15 mouse cellular contexts compared by ENCODE assay signal in genomic region chr1:193157111-193157492, GRCm38 (mm10). TPM values are rescaled to one million over a fixed set of nuclear protein-coding genes. Genes with fewer than 3 reads are reported as not detected.
DNase-seq lines count a peak whose midpoint lies in the region; ATAC-seq and TF ChIP-seq lines count a peak whose summit lies in the region.
"Had no signal": no experiment of that assay in that cellular context is flagged by ENCODE, and none has a peak within 500 bp of the region (broad histone marks: within the 10 kb centered on the region; RNA-seq: fewer than 3 reads in every experiment).

No protein-coding gene starts in this region.

- H3K4me1 ChIP-seq in heart, embryonic 14.5 days (ENCODE audit: control insufficient read depth in 2 of 2, insufficient read depth in 2 of 2, low read length in 2 of 2), result peaks cover 15 to 26% of the 10 kb centered on the region in 2 experiments; a peak in 3 of 4 replicates
- peaks cover 33% of the 10 kb centered on the region for H3K4me1 ChIP-seq in liver, adult 2 months (ENCODE audit: control insufficient read depth, insufficient read depth, low read length)
- peaks cover 24% of the 10 kb centered on the region for H3K4me1 ChIP-seq in liver, embryonic 11.5 days (replicated peaks; ENCODE audit: control insufficient read depth, insufficient read depth, low read length)
- peaks cover 25% of the 10 kb centered on the region for H3K4me1 ChIP-seq in intestine, embryonic 16.5 days (ENCODE audit: control insufficient read depth, insufficient read depth, low read length)

- H3K9ac ChIP-seq in heart, embryonic 14.5 days (ENCODE audit: low read length), result no peak overlapping the region
- peak overlapping the region; percentile 17 for H3K9ac ChIP-seq in liver, adult 2 months (ENCODE audit: low read depth, low read length)
- H3K9ac ChIP-seq in liver, embryonic 11.5 days (ENCODE audit: low read depth, low read length), result no peak overlapping the region
- peak overlapping the region; percentile 62 for H3K9ac ChIP-seq in intestine, embryonic 16.5 days (ENCODE audit: low read depth, low read length)
- H3K9ac ChIP-seq: midbrain, embryonic 13.5 days had no signal

- peaks cover 11% of the 10 kb centered on the region for H3K27me3 ChIP-seq in heart, embryonic 14.5 days (ENCODE audit: control insufficient read depth, insufficient read depth, low read length)
- no peaks in the 10 kb centered on the region for H3K27me3 ChIP-seq in liver, adult 2 months (ENCODE audit: control insufficient read depth, insufficient read depth, low read length)
- H3K27me3 ChIP-seq in liver, embryonic 11.5 days (replicated peaks; ENCODE audit: control insufficient read depth, insufficient read depth, low read length), result peaks cover 27% of the 10 kb centered on the region
- peaks cover 3% of the 10 kb centered on the region; the same call in 1 of the 2 replicates for H3K27me3 ChIP-seq in intestine, embryonic 16.5 days (replicated peaks; ENCODE audit: control insufficient read depth, insufficient read depth, low read length)

- ATAC-seq in heart, embryonic 14.5 days (ENCODE audit: insufficient number of reproducible peaks, insufficient read depth, low FRiP score, low read depth), result no peak
- ATAC-seq in liver, embryonic 11.5 days (replicated peaks; ENCODE audit: low FRiP score), result no peak
- no peak for ATAC-seq in intestine, embryonic 16.5 days
- ATAC-seq: activated CD4-positive, CD25-positive, alpha-beta regulatory T cell, adult 4 months; forebrain, embryonic 14.5 days; inflammation-experienced regulatory T-cells, adult 6 months; midbrain, embryonic 13.5 days had no signal

- H3K79me2 ChIP-seq in liver, adult 2 months (ENCODE audit: control insufficient read depth, insufficient read depth, low read length), result peaks cover 33% of the 10 kb centered on the region; the same call in 1 of the 2 replicates

- TF ChIP-seq POLR2A in liver, adult 2 months (IDR thresholded peaks at IDR 0.05; ENCODE audit: extremely low read depth, insufficient read depth, low read length), result no peak

- peak overlapping the region; percentile 32 for H3K4me2 ChIP-seq in heart, embryonic 14.5 days (ENCODE audit: low read length)
- H3K4me2 ChIP-seq in liver, embryonic 11.5 days, result no peak overlapping the region
- peak overlapping the region; percentile 51 for H3K4me2 ChIP-seq in intestine, embryonic 16.5 days (ENCODE audit: low read depth, low read length)
- H3K4me2 ChIP-seq: midbrain, embryonic 13.5 days had no signal

- 75% methylated on average over 8 of the region's 8 CpGs for WGBS in heart, embryonic 14.5 days
- WGBS in liver, adult 2 months, result 31% methylated on average over 8 of the region's 8 CpGs
- WGBS in liver, embryonic 11.5 days, result 77% methylated on average over 8 of the region's 8 CpGs
- 68% methylated on average over 8 of the region's 8 CpGs for WGBS in intestine, embryonic 16.5 days

- H3K4me3 ChIP-seq in heart, embryonic 14.5 days (ENCODE audit: control insufficient read depth in 1 of 2, insufficient read depth in 1 of 2, low read depth in 1 of 2, low read length in 2 of 2), result no peak overlapping the region
- peak overlapping the region; percentile 41 for H3K4me3 ChIP-seq in liver, adult 2 months (ENCODE audit: insufficient read depth, low read depth, low read length)
- no peak overlapping the region for H3K4me3 ChIP-seq in liver, embryonic 11.5 days (ENCODE audit: low read depth, low read length)
- peak overlapping the region; percentile 37 for H3K4me3 ChIP-seq in intestine, embryonic 16.5 days (ENCODE audit: low read length)
- H3K4me3 ChIP-seq: midbrain, embryonic 13.5 days had no signal

- DNase-seq in heart, adult 9 months (ENCODE audit: low spot score in 2 of 2), result no peak
- peak; percentile 55 for DNase-seq in liver, adult 2 months (ENCODE audit: extremely low read depth, low read depth, low spot score)
- DNase-seq in liver, embryonic 11.5 days (ENCODE audit: low spot score), result no peak
- no peak for DNase-seq in thymus, postnatal 0 days (ENCODE audit: low spot score)
- no peak for DNase-seq in urinary bladder, postnatal 25 days (ENCODE audit: low spot score)
- DNase-seq: cerebellum, postnatal 36 days; layer of hippocampus, adult 9-11 months; lung, adult 18-20 months; lung, postnatal 4 days had no signal

- no peaks in the 10 kb centered on the region for H3K9me3 ChIP-seq in heart, embryonic 14.5 days (ENCODE audit: control insufficient read depth, low read length)
- no peaks in the 10 kb centered on the region for H3K9me3 ChIP-seq in liver, embryonic 11.5 days (ENCODE audit: control insufficient read depth, low read length)
- H3K9me3 ChIP-seq in intestine, embryonic 16.5 days (ENCODE audit: control insufficient read depth, low read length), result no peaks in the 10 kb centered on the region
- H3K9me3 ChIP-seq: midbrain, embryonic 13.5 days had no signal

- TF ChIP-seq CTCF in liver, adult 2 months (IDR thresholded peaks at IDR 0.05; ENCODE audit: low read depth, low read length), result no peak

- H3K36me3 ChIP-seq in heart, embryonic 14.5 days (ENCODE audit: control insufficient read depth, insufficient read depth, low read length), result no peaks in the 10 kb centered on the region
- peaks cover 9% of the 10 kb centered on the region for H3K36me3 ChIP-seq in liver, adult 2 months (ENCODE audit: control insufficient read depth, insufficient read depth, low read length)
- no peaks in the 10 kb centered on the region; the same call in 1 of the 2 replicates for H3K36me3 ChIP-seq in liver, embryonic 11.5 days (ENCODE audit: control insufficient read depth, insufficient read depth, low read length)
- no peaks in the 10 kb centered on the region; the same call in 1 of the 2 replicates for H3K36me3 ChIP-seq in intestine, embryonic 16.5 days (ENCODE audit: control insufficient read depth, insufficient read depth, low read length)
- H3K36me3 ChIP-seq: midbrain, embryonic 13.5 days had no signal

- peak overlapping the region in 1 of 2 experiments; percentile 69; a peak in 3 of 4 replicates for H3K27ac ChIP-seq in heart, embryonic 14.5 days (replicated peaks in 1 of 2; ENCODE audit: control insufficient read depth in 1 of 2, insufficient read depth in 1 of 2, low read depth in 2 of 2, low read length in 2 of 2)
- H3K27ac ChIP-seq in liver, adult 2 months (replicated peaks; ENCODE audit: insufficient read depth, low read depth, low read length), result peak overlapping the region; percentile 90
- no peak overlapping the region for H3K27ac ChIP-seq in liver, embryonic 11.5 days (ENCODE audit: low read depth, low read length)
- H3K27ac ChIP-seq in intestine, embryonic 16.5 days (ENCODE audit: low read length), result peak overlapping the region; percentile 84
- H3K27ac ChIP-seq: midbrain, embryonic 13.5 days had no signal

RNA-seq across cellular contexts. Expression of gene Irf6, which starts 4.2 kb away (rescaled TPM):
- polyA plus RNA-seq in heart, embryonic 14.5 days (2014; fragmentation: Nextera tagmentation; extraction: Ambion mirVana), result 6.1 and 7.2 TPM in 2 replicates
- 33.4 and 38.0 TPM in 2 replicates for total RNA-seq in liver, adult 2 months (2014; rRNA removed)
- 42.5 and 56.0 TPM in 2 replicates for polyA plus RNA-seq in liver, adult 2 months (2012; rRNA removed)
- polyA plus RNA-seq in liver, embryonic 11.5 days (2014; fragmentation: Nextera tagmentation; extraction: Ambion mirVana), result 4.1 and 5.2 TPM in 2 replicates
- 95.0 and 106 TPM in 2 replicates for polyA plus RNA-seq in intestine, embryonic 16.5 days (2015; fragmentation: Nextera tagmentation; extraction: Ambion mirVana)
- 9.4 and 10.0 TPM in 2 replicates for polyA plus RNA-seq in thymus, postnatal 0 days (2015; fragmentation: Nextera tagmentation; extraction: Ambion mirVana)

RNA-seq across cellular contexts. Expression of gene A130010J15Rik, which starts 10.7 kb away (rescaled TPM):
- polyA plus RNA-seq in heart, embryonic 14.5 days (2014; fragmentation: Nextera tagmentation; extraction: Ambion mirVana), result 12.9 and 13.4 TPM in 2 replicates
- total RNA-seq in liver, adult 2 months (2014; rRNA removed), result 8.1 and 8.7 TPM in 2 replicates
- polyA plus RNA-seq in liver, adult 2 months (2012; rRNA removed), result 2.7 and 3.5 TPM in 2 replicates
- polyA plus RNA-seq in liver, embryonic 11.5 days (2014; fragmentation: Nextera tagmentation; extraction: Ambion mirVana), result 11.1 and 12.8 TPM in 2 replicates
- 13.0 and 13.7 TPM in 2 replicates for polyA plus RNA-seq in intestine, embryonic 16.5 days (2015; fragmentation: Nextera tagmentation; extraction: Ambion mirVana)
- 13.7 and 14.4 TPM in 2 replicates for polyA plus RNA-seq in thymus, postnatal 0 days (2015; fragmentation: Nextera tagmentation; extraction: Ambion mirVana)

RNA-seq across cellular contexts. Expression of gene Diexf, which starts 27.0 kb away (rescaled TPM):
- 6.3 and 6.4 TPM in 2 replicates for polyA plus RNA-seq in heart, embryonic 14.5 days (2014; fragmentation: Nextera tagmentation; extraction: Ambion mirVana)
- total RNA-seq in liver, adult 2 months (2014; rRNA removed), result 5.2 and 6.2 TPM in 2 replicates
- polyA plus RNA-seq in liver, adult 2 months (2012; rRNA removed), result 8.0 and 11.0 TPM in 2 replicates
- 9.3 and 10.7 TPM in 2 replicates for polyA plus RNA-seq in liver, embryonic 11.5 days (2014; fragmentation: Nextera tagmentation; extraction: Ambion mirVana)
- 5.0 and 9.2 TPM in 2 replicates for polyA plus RNA-seq in intestine, embryonic 16.5 days (2015; fragmentation: Nextera tagmentation; extraction: Ambion mirVana)
- 10.2 and 12.9 TPM in 2 replicates for polyA plus RNA-seq in thymus, postnatal 0 days (2015; fragmentation: Nextera tagmentation; extraction: Ambion mirVana)

RNA-seq across cellular contexts. Expression of gene Traf3ip3, which starts 44.4 kb away (rescaled TPM):
- polyA plus RNA-seq in heart, embryonic 14.5 days (2014; fragmentation: Nextera tagmentation; extraction: Ambion mirVana), result 1.5 and 1.9 TPM in 2 replicates
- total RNA-seq in liver, adult 2 months (2014; rRNA removed), result 0.65 and 0.67 TPM in 2 replicates
- polyA plus RNA-seq in liver, adult 2 months (2012; rRNA removed), result 0.21 and 0.88 TPM in 2 replicates
- 8.5 and 9.2 TPM in 2 replicates for polyA plus RNA-seq in liver, embryonic 11.5 days (2014; fragmentation: Nextera tagmentation; extraction: Ambion mirVana)
- 3.4 and 4.0 TPM in 2 replicates for polyA plus RNA-seq in intestine, embryonic 16.5 days (2015; fragmentation: Nextera tagmentation; extraction: Ambion mirVana)
- polyA plus RNA-seq in thymus, postnatal 0 days (2015; fragmentation: Nextera tagmentation; extraction: Ambion mirVana), result 193 and 196 TPM in 2 replicates

RNA-seq across cellular contexts. Expression of gene Lamb3, which starts 50.4 kb away (rescaled TPM):
- 2.9 and 3.1 TPM in 2 replicates for polyA plus RNA-seq in heart, embryonic 14.5 days (2014; fragmentation: Nextera tagmentation; extraction: Ambion mirVana)
- total RNA-seq in liver, adult 2 months (2014; rRNA removed), result 1.7 and 2.0 TPM in 2 replicates
- polyA plus RNA-seq in liver, adult 2 months (2012; rRNA removed), result 1.6 and 2.4 TPM in 2 replicates
- 0.15 and 0.48 TPM in 2 replicates for polyA plus RNA-seq in liver, embryonic 11.5 days (2014; fragmentation: Nextera tagmentation; extraction: Ambion mirVana)
- polyA plus RNA-seq in intestine, embryonic 16.5 days (2015; fragmentation: Nextera tagmentation; extraction: Ambion mirVana), result 4.1 and 4.3 TPM in 2 replicates
- polyA plus RNA-seq in thymus, postnatal 0 days (2015; fragmentation: Nextera tagmentation; extraction: Ambion mirVana), result 21.1 and 22.2 TPM in 2 replicates

Comparison
In these comparisons a context has a peak if more than half of its experiments do, and no peak if none do; other contexts are left out.
1. H3K4me3 ChIP-seq: peak in liver, adult 2 months (single experiment) and intestine, embryonic 16.5 days (single experiment); none in heart, embryonic 14.5 days (0 of 2) and liver, embryonic 11.5 days (single experiment).
2. H3K9ac ChIP-seq: peak in liver, adult 2 months (single experiment) and intestine, embryonic 16.5 days (single experiment); none in heart, embryonic 14.5 days (single experiment) and liver, embryonic 11.5 days (single experiment).